Mouse (Mus musculus): ENCODE data around the gene Ablim2. TPM values are rescaled to one million over a fixed set of nuclear protein-coding genes. Genes with fewer than 3 reads are reported as not detected.
A peak's percentile ranks its signal among the peaks of the same experiment; 100 is the strongest.

Gene Ablim2
- polyA plus RNA-seq, 1 experiment from 2014 or later, result 0.45 TPM

- no peak overlapping the region for H3K9ac ChIP-seq (replicated peaks)
- no peak overlapping the region for H3K27ac ChIP-seq (ENCODE audit: low read depth)
- H3K4me1 ChIP-seq (ENCODE audit: insufficient read depth), result peaks cover 12% of the 10 kb centered on the region
- peaks cover 7% of the 10 kb centered on the region; the same call in 1 of the 2 replicates for H3K36me3 ChIP-seq (replicated peaks; ENCODE audit: insufficient read depth, low read length)
- TF ChIP-seq EP300 (IDR thresholded peaks at IDR 0.05; ENCODE audit: low read depth), result no peak
- TF ChIP-seq CTCF (IDR thresholded peaks at IDR 0.05; ENCODE audit: low read depth), result no peak
- H3K27me3 ChIP-seq (ENCODE audit: insufficient read depth, low read length), result no peaks in the 10 kb centered on the region
- no peaks in the 10 kb centered on the region for H3K9me3 ChIP-seq (ENCODE audit: low read length)
- no peak for ATAC-seq
- H3K4me3 ChIP-seq (ENCODE audit: low read depth, low read length), result no peak overlapping the region
- 69% methylated on average over 5 of the region's 5 CpGs for WGBS (ENCODE audit: insufficient replicate concordance)
- no peak overlapping the region for H3K4me2 ChIP-seq (ENCODE audit: low read depth, low read length)
- DNase-seq, result no peak
Observed at GRCm38 (mm10) chr5:35723900-35724299, 33.8 kb upstream of the Ablim2 start.

DNA sequence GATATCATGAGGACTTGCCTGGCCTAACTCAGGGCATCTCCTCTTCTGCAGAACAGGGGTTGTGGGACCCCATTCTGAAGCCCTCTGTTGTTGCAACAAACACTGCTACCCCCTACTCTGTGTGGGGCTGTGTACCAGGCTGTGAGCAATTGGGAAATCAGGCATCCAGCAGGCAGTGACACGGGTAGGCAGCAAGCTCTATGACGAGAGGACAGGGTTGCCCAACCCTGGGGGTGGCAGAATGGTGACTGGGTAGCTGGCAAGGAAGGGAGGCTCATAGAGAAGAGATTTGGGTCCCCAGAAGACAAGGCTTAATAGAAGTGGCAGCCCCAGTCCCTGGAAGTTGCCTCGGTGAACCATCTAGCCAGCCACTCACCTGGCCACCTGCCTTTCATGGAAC, 31.8 kb upstream of the Ablim2 start:
- H3K4me1 ChIP-seq (ENCODE audit: insufficient read depth), result peaks cover 24% of the 10 kb centered on the region
- peak overlapping the region; percentile 9; the same call in 1 of the 2 replicates for H3K4me2 ChIP-seq (ENCODE audit: low read depth, low read length)
- no peak overlapping the region for H3K4me3 ChIP-seq (ENCODE audit: low read depth, low read length)
- no peaks in the 10 kb centered on the region for H3K27me3 ChIP-seq (ENCODE audit: insufficient read depth, low read length)
- WGBS (ENCODE audit: insufficient replicate concordance), result 64% methylated on average over 3 of the region's 3 CpGs
- ATAC-seq, result no peak
- DNase-seq, result no peak
- H3K9ac ChIP-seq (replicated peaks), result no peak overlapping the region
- TF ChIP-seq CTCF (IDR thresholded peaks at IDR 0.05; ENCODE audit: low read depth), result no peak
- no peak for TF ChIP-seq EP300 (IDR thresholded peaks at IDR 0.05; ENCODE audit: low read depth)
- H3K9me3 ChIP-seq (ENCODE audit: low read length), result no peaks in the 10 kb centered on the region
- H3K36me3 ChIP-seq (replicated peaks; ENCODE audit: insufficient read depth, low read length), result peaks cover 7% of the 10 kb centered on the region; the same call in 1 of the 2 replicates
- H3K27ac ChIP-seq (ENCODE audit: low read depth), result no peak overlapping the region

DNA sequence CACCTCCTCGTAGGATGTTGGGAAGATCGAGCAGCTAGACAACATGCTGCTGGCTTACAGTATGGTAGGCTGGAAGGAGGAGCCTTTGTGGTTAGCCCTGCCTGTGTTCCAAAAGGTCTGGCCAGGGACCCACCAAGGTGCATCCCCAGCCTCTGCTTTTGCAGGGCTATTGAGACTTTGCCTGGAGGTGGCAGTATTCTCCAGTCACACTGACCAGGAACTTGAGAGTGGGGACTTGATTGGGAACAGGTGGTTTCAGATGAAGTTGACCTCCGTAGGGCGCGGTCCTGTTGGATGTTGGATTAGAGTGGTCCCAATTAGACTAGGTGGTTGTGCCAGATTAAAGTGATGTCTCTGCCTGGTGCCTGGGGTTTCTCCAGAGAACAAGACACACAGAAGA, 30.2 kb upstream of the Ablim2 start:
- TF ChIP-seq EP300 (IDR thresholded peaks at IDR 0.05; ENCODE audit: low read depth), result no peak
- peak; percentile 39 for TF ChIP-seq CTCF (IDR thresholded peaks at IDR 0.05; ENCODE audit: low read depth)
- H3K4me3 ChIP-seq (ENCODE audit: low read depth, low read length), result peak overlapping the region; percentile 42; the same call in 1 of the 2 replicates
- no peak overlapping the region for H3K27ac ChIP-seq (ENCODE audit: low read depth)
- peak overlapping the region; percentile 65 for H3K4me2 ChIP-seq (ENCODE audit: low read depth, low read length)
- H3K4me1 ChIP-seq (ENCODE audit: insufficient read depth), result peaks cover 24% of the 10 kb centered on the region
- H3K9me3 ChIP-seq (ENCODE audit: low read length), result no peaks in the 10 kb centered on the region
- 0 out of 2 replicates have a peak, but pooled peaks cover 5% of the 10 kb centered on the region for H3K36me3 ChIP-seq (replicated peaks; ENCODE audit: insufficient read depth, low read length)
- no peak for ATAC-seq
- DNase-seq, result no peak
- no peak overlapping the region for H3K9ac ChIP-seq (replicated peaks)
- WGBS (ENCODE audit: insufficient replicate concordance), result 82% methylated on average over 5 of the region's 5 CpGs
- H3K27me3 ChIP-seq (ENCODE audit: insufficient read depth, low read length), result no peaks in the 10 kb centered on the region

DNA sequence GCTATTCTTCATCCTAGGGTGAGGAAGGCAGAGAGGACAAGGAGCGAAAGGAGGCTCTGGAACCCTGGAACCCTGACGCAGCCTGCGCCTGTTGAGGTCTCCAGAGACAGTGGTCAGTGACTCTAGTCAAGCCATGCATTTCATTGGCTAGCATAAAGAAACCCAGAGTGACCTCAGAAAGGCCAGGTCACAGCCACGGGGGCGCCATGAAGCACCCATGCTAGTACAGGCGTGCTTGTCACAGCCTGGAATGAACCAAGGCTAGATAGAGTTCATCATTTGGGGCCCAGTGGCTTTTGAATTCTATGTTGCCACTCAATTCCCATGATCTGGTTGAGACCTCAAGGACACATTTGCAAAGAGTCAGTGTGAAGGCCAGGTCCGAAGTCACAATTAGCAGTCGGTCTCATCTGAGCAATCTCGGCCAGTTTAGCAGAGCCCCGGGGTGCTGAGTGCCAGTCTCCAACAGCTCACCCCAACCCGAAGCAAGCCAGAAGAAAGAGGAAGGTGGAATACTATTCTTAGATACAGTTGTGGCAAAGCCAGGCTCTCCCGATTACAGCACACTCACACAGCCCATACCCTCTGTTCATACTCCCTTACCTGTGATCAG, 29.2 kb upstream of the Ablim2 start:
- DNase-seq (no peak), ATAC-seq (peak; percentile 33; the same call in 1 of the 2 replicates)
- Histone ChIP-seq H3K36me3 (replicated peaks; ENCODE audit: insufficient read depth, low read length) (0 out of 2 replicates have a peak, but pooled peaks cover 2% of the 10 kb centered on the region), H3K9me3 (ENCODE audit: low read length) (no peaks in the 10 kb centered on the region), H3K27me3 (ENCODE audit: insufficient read depth, low read length) (no peaks in the 10 kb centered on the region), H3K4me3 (ENCODE audit: low read depth, low read length) (peak overlapping the region; percentile 42), H3K4me2 (ENCODE audit: low read depth, low read length) (peak overlapping the region; percentile 65), H3K4me1 (ENCODE audit: insufficient read depth) (peaks cover 24% of the 10 kb centered on the region), H3K9ac (replicated peaks) (peak overlapping the region; percentile 59), H3K27ac (ENCODE audit: low read depth) (peak overlapping the region; percentile 89)
- no peak for TF ChIP-seq CTCF (IDR thresholded peaks at IDR 0.05; ENCODE audit: low read depth)
- TF ChIP-seq EP300 (IDR thresholded peaks at IDR 0.05; ENCODE audit: low read depth), result no peak
- 42% methylated on average over 12 of the region's 12 CpGs for WGBS (ENCODE audit: insufficient replicate concordance)

GRCm38 (mm10) chr5:35728957-35729460, 28.7 kb upstream of the Ablim2 start:
- H3K9me3 ChIP-seq (ENCODE audit: low read length), result no peaks in the 10 kb centered on the region
- peak; percentile 77 for DNase-seq
- no peaks in the 10 kb centered on the region for H3K36me3 ChIP-seq (replicated peaks; ENCODE audit: insufficient read depth, low read length)
- peak overlapping the region; percentile 42 for H3K4me3 ChIP-seq (ENCODE audit: low read depth, low read length)
- TF ChIP-seq EP300 (IDR thresholded peaks at IDR 0.05; ENCODE audit: low read depth) (no peak; the same call in 1 of the 2 replicates), CTCF (IDR thresholded peaks at IDR 0.05; ENCODE audit: low read depth) (0 out of 2 replicates have a peak, but pooled peaks have one; percentile 23)
- H3K4me2 ChIP-seq (ENCODE audit: low read depth, low read length), result peak overlapping the region; percentile 65
- H3K9ac ChIP-seq (replicated peaks), result peak overlapping the region; percentile 59
- peaks cover 27% of the 10 kb centered on the region for H3K4me1 ChIP-seq (ENCODE audit: insufficient read depth)
- peak overlapping the region; percentile 89 for H3K27ac ChIP-seq (ENCODE audit: low read depth)
- no peaks in the 10 kb centered on the region for H3K27me3 ChIP-seq (ENCODE audit: insufficient read depth, low read length)
- peak; percentile 79 for ATAC-seq
- WGBS (ENCODE audit: insufficient replicate concordance), result 7% methylated on average over 11 of the region's 11 CpGs

- no peaks in the 10 kb centered on the region for H3K27me3 ChIP-seq (ENCODE audit: insufficient read depth, low read length)
- no peaks in the 10 kb centered on the region for H3K36me3 ChIP-seq (replicated peaks; ENCODE audit: insufficient read depth, low read length)
- TF ChIP-seq CTCF (IDR thresholded peaks at IDR 0.05; ENCODE audit: low read depth) (no peak), EP300 (IDR thresholded peaks at IDR 0.05; ENCODE audit: low read depth) (no peak)
- DNase-seq (peak; percentile 48), ATAC-seq (peak; percentile 37)
- H3K9ac ChIP-seq (replicated peaks), result no peak overlapping the region
- no peak overlapping the region for H3K4me2 ChIP-seq (ENCODE audit: low read depth, low read length)
- H3K4me3 ChIP-seq (ENCODE audit: low read depth, low read length), result no peak overlapping the region
- 64% methylated on average over 3 of the region's 3 CpGs for WGBS (ENCODE audit: insufficient replicate concordance)
- H3K4me1 ChIP-seq (ENCODE audit: insufficient read depth), result peaks cover 27% of the 10 kb centered on the region
- H3K9me3 ChIP-seq (ENCODE audit: low read length), result no peaks in the 10 kb centered on the region
- no peak overlapping the region for H3K27ac ChIP-seq (ENCODE audit: low read depth)
Observed at GRCm38 (mm10) chr5:35729844-35730243, 27.8 kb upstream of the Ablim2 start.
